Mouse (Mus musculus) small intestine, adult 2 months (tissue): ENCODE data around the gene Gm20696.

Experiments
- CTCF ChIP-seq: fragments of 200-500 bp; IDR thresholded peaks from 2 replicates; pipeline ENCODE4 v1.5.1; 2012; ENCODE audit warnings: low read depth, mild to moderate bottlenecking, control low read depth, inconsistent platforms, low read length, moderate library complexity, mixed read lengths; ENCODE audit not compliant: insufficient replicate concordance, insufficient read length; ENCODE audit errors: extremely low read depth
- POLR2A ChIP-seq: fragments of 200-500 bp; IDR thresholded peaks from 2 replicates; pipeline ENCODE4 v1.6.1; 2012; ENCODE audit warnings: low read depth, mild to moderate bottlenecking, control low read depth, inconsistent platforms, low read length, moderate library complexity

GRCm38 (mm10) chr6:99430560-99430959, 236.0 kb downstream of the Gm20696 start:
- TF ChIP-seq CTCF (no peak), POLR2A (no peak)
